Mouse (Mus musculus) left cerebral cortex, postnatal 25 days (tissue): Measurements from ENCODE around the gene Ybx2. TPM values are rescaled to one million over a fixed set of nuclear protein-coding genes. Genes with fewer than 3 reads are reported as not detected.
A peak's percentile ranks its signal among the peaks of the same experiment; 100 is the strongest.
"Not testable (repeated sequence)": the region's sequence is repeated elsewhere in the genome, so short reads cannot be mapped to it uniquely, and the experiment has no call there.

Experiments
- DNase-seq, 2 experiments: peaks; one replicate each; pipeline ENCODE4 v3.0.0; 2022; ENCODE audit warnings: low spot score in 2 of 2, mixed read lengths in 1 of 2
- intact Hi-C: fragments of 180-260 bp; cut with DNase I; formaldehyde crosslinking; loops from one replicate; pipeline ENCODE4 v1.15.1; 2025
- total RNA-seq, 2 experiments: library from RNA; stranded (reverse); gene quantifications; 2 replicates each; pipeline ENCODE4 v1.2.3; 2021

The Ybx2 gene
- total RNA-seq, 2 experiments from 2014 or later = 6.1 to 10.7 TPM

GRCm38 (mm10) chr11:69913554-69914371 is 21.8 kb upstream of the Ybx2 start, which contains the start of gene Gps2:
TSS of gene Gps2 (plus strand) at chr11:69913888.
- intact Hi-C loops = no loop called here
- DNase-seq = peak; percentile 94 to 96

GRCm38 (mm10) chr11:69914372-69914764 is 21.2 kb upstream of the Ybx2 start:
- DNase-seq = no peak
- intact Hi-C loops = no loop called here

- no peak for DNase-seq
- intact Hi-C loops = no loop called here
These were observed 20.6 kb upstream of the Ybx2 start for GRCm38 (mm10) chr11:69914917-69915430.

- DNase-seq = no peak
- intact Hi-C loops = no loop called here
These were observed 19.6 kb upstream of the Ybx2 start for GRCm38 (mm10) chr11:69915667-69916627.

GRCm38 (mm10) chr11:69916652-69917378 is 18.8 kb upstream of the Ybx2 start:
- intact Hi-C loops, DNase-seq: not testable (repeated sequence)

- DNase-seq = no peak
- intact Hi-C loops = no loop called here
These were observed 18.1 kb upstream of the Ybx2 start for GRCm38 (mm10) chr11:69917379-69917948.

GRCm38 (mm10) chr11:69918118-69918517 is 17.5 kb upstream of the Ybx2 start:
- no peak for DNase-seq
- intact Hi-C loops = no loop called here

GRCm38 (mm10) chr11:69919053-69919452 is 16.5 kb upstream of the Ybx2 start:
- intact Hi-C loops = no loop called here
- no peak for DNase-seq

GRCm38 (mm10) chr11:69919661-69920265 is 15.8 kb upstream of the Ybx2 start:
- DNase-seq = peak; percentile 41 to 61

GRCm38 (mm10) chr11:69920266-69921031 is 15.1 kb upstream of the Ybx2 start:
- intact Hi-C loops = loop anchor here (1.0 to 5.0 kb wide), 3 partner anchors 19 to 238 kb away; partner anchors contain the start of genes Ctdnep1, Elp5, Neurl4 and Senp3
- DNase-seq = peak in 1 of 2 experiments; percentile 9

More at GRCm38 (mm10) chr11:69919661-69920265, 15.8 kb upstream of the Ybx2 start:
- intact Hi-C loops = loop anchor here (5.0 kb wide), 2 partner anchors 63 to 237 kb away; partner anchors contain the start of genes Ctdnep1, Elp5 and Senp3

- DNase-seq = peak; percentile 99 to 100
- intact Hi-C loops = loop anchor here (1.0 to 5.0 kb wide), 3 partner anchors 20 to 239 kb away; partner anchors contain the start of genes Ctdnep1, Elp5, Neurl4 and Senp3
These were observed 14.2 kb upstream of the Ybx2 start, which contains the start of gene Eif5a for GRCm38 (mm10) chr11:69921114-69922011. TSS of gene Eif5a (minus strand) at chr11:69921958.

- DNase-seq = no peak
- intact Hi-C loops = loop anchor here (5.0 kb wide), 2 partner anchors 60 to 240 kb away; partner anchors contain the start of genes Ctdnep1, Elp5 and Senp3
These were observed 13.4 kb upstream of the Ybx2 start for GRCm38 (mm10) chr11:69922012-69922756.

- intact Hi-C loops = loop anchor here (5.0 kb wide), 2 partner anchors 60 to 240 kb away; partner anchors contain the start of genes Ctdnep1, Elp5 and Senp3
These were observed 12.8 kb upstream of the Ybx2 start for GRCm38 (mm10) chr11:69922796-69923195.

GRCm38 (mm10) chr11:69927501-69927900 is 8.1 kb upstream of the Ybx2 start:
- intact Hi-C loops = no loop called here

More at GRCm38 (mm10) chr11:69922796-69923195, 12.8 kb upstream of the Ybx2 start:
- no peak for DNase-seq

GRCm38 (mm10) chr11:69929712-69930111 is 5.9 kb upstream of the Ybx2 start:
- DNase-seq = no peak
- intact Hi-C loops = loop anchor here (5.0 kb wide), 1 partner anchor 283 kb away; the partner anchor contains the start of gene Slc16a11

More at GRCm38 (mm10) chr11:69927501-69927900, 8.1 kb upstream of the Ybx2 start:
- DNase-seq = no peak
